Mouse (Mus musculus) lung, postnatal 0 days (tissue): ENCODE data around the gene Dpy19l1. TPM values are rescaled to one million over a fixed set of nuclear protein-coding genes. Genes with fewer than 3 reads are reported as not detected.

Source experiments
- ATAC-seq: fragments of 200-750 bp; cut with Nextera tagmentation; 2 replicates; pipeline ENCODE4 v1.8.0; 2017; ENCODE audit warnings: moderate library complexity
- DNase-seq: peaks from one replicate; pipeline ENCODE4 v3.0.0-alpha.2; 2016; ENCODE audit warnings: low spot score
- H3K27ac ChIP-seq: fragments of 300-500 bp; sonication (generic); 2 replicates; pipeline ENCODE4 v1.5.1; 2014; ENCODE audit warnings: antibody characterized with exemption, mild to moderate bottlenecking, low read length, mixed read lengths
- H3K27me3 ChIP-seq: fragments of 300-500 bp; sonication (generic); replicated peaks from 2 replicates; pipeline ENCODE4 v1.6.1; 2014; ENCODE audit warnings: low read length, mixed read lengths; ENCODE audit not compliant: insufficient read depth
- H3K36me3 ChIP-seq: fragments of 300-500 bp; sonication (generic); 2 replicates; pipeline ENCODE4 v1.6.1; 2014; ENCODE audit warnings: low read length, mixed read lengths; ENCODE audit not compliant: insufficient read depth
- H3K4me1 ChIP-seq: fragments of 300-500 bp; sonication (generic); 2 replicates; pipeline ENCODE4 v1.6.1; 2014; ENCODE audit warnings: antibody characterized with exemption, low read depth, low read length, mixed read lengths; ENCODE audit not compliant: insufficient read depth
- H3K4me2 ChIP-seq: fragments of 300-500 bp; sonication (generic); replicated peaks from 2 replicates; pipeline ENCODE4 v1.6.1; 2014; ENCODE audit warnings: low read depth, mild to moderate bottlenecking, low read length, moderate library complexity, mixed read lengths
- H3K4me3 ChIP-seq: fragments of 300-500 bp; sonication (generic); 2 replicates; pipeline ENCODE4 v1.5.1; 2014; ENCODE audit warnings: low read depth, low read length
- H3K9ac ChIP-seq: fragments of 300-500 bp; sonication (generic); replicated peaks from 2 replicates; pipeline ENCODE4 v1.6.1; 2014; ENCODE audit warnings: low read depth, mild to moderate bottlenecking
- H3K9me3 ChIP-seq: fragments of 300-500 bp; sonication (generic); 2 replicates; pipeline ENCODE4 v1.6.1; 2016; ENCODE audit warnings: low read length, mixed read lengths
- CTCF ChIP-seq: IDR thresholded peaks from 2 replicates; pipeline ENCODE4 v1.5.1; 2016; ENCODE audit warnings: antibody characterized with exemption, mild to moderate bottlenecking
- EP300 ChIP-seq: IDR thresholded peaks from 2 replicates; pipeline ENCODE4 v1.6.1; 2016; ENCODE audit warnings: antibody characterized with exemption, mild to moderate bottlenecking, control low read depth
- WGBS: fragments of 180-500 bp; shearing (Covaris S2); extraction: QIAGEN DNeasy Blood & Tissue Kit; methylation state at CpG from one replicate; pipeline ENCODE4 v1.1.7; 2014; 5-methylcytosine and 5-hydroxymethylcytosine counted together
- polyA plus RNA-seq: library from polyadenylated mRNA; unstranded; fragments of >200 nt; fragmentation: Nextera tagmentation; extraction: Ambion mirVana; gene quantifications from 2 replicates; pipeline ENCODE4 v1.2.1, GENCODE M21; 2015

The Dpy19l1 gene
- polyA plus RNA-seq, 1 experiment from 2014 or later: 8.2 TPM

- H3K4me3 ChIP-seq: peak overlapping the region; percentile 79
- H3K9ac ChIP-seq: peak overlapping the region; percentile 43
- DNase-seq (peak; percentile 73), ATAC-seq (peak; percentile 80)
- WGBS: under 1% methylated on average over 18 of the region's 48 CpGs
- peaks cover 3% of the 10 kb centered on the region; the same call in 1 of the 2 replicates for H3K4me1 ChIP-seq
- H3K36me3 ChIP-seq: no peaks in the 10 kb centered on the region
- TF ChIP-seq CTCF (no peak), EP300 (no peak)
- no peaks in the 10 kb centered on the region for H3K27me3 ChIP-seq
- H3K9me3 ChIP-seq: no peaks in the 10 kb centered on the region
- H3K4me2 ChIP-seq: peak overlapping the region; percentile 66
- peak overlapping the region; percentile 87 for H3K27ac ChIP-seq
These were observed 352 bp downstream of the Dpy19l1 start for GRCm38 (mm10) chr9:24502571-24503004.

- Histone ChIP-seq H3K27ac (no peak overlapping the region), H3K4me1 (peaks cover 3% of the 10 kb centered on the region; the same call in 1 of the 2 replicates), H3K36me3 (no peaks in the 10 kb centered on the region), H3K9ac (no peak overlapping the region), H3K27me3 (no peaks in the 10 kb centered on the region), H3K4me3 (no peak overlapping the region), H3K9me3 (no peaks in the 10 kb centered on the region), H3K4me2 (peak overlapping the region; percentile 66; the same call in 1 of the 2 replicates)
- WGBS: 42% methylated on average over 2 of the region's 2 CpGs
- TF ChIP-seq EP300 (no peak), CTCF (peak; percentile 4; the same call in 1 of the 2 replicates)
- ATAC-seq (no peak), DNase-seq (no peak)
These were observed 1.3 kb downstream of the Dpy19l1 start for GRCm38 (mm10) chr9:24501618-24502017.

- H3K9ac ChIP-seq: no peak overlapping the region
- ATAC-seq (no peak), DNase-seq (no peak)
- WGBS: 98% methylated on average over 2 of the region's 2 CpGs
- H3K36me3 ChIP-seq: no peaks in the 10 kb centered on the region
- H3K4me1 ChIP-seq: peaks cover 3% of the 10 kb centered on the region; the same call in 1 of the 2 replicates
- no peak overlapping the region for H3K27ac ChIP-seq
- no peak overlapping the region for H3K4me3 ChIP-seq
- H3K27me3 ChIP-seq: no peaks in the 10 kb centered on the region
- no peak overlapping the region for H3K4me2 ChIP-seq
- TF ChIP-seq CTCF: no peak
- no peak for TF ChIP-seq EP300
- no peaks in the 10 kb centered on the region for H3K9me3 ChIP-seq
These were observed 6.7 kb downstream of the Dpy19l1 start for GRCm38 (mm10) chr9:24496226-24496625.

- DNase-seq (no peak), ATAC-seq (no peak)
- Histone ChIP-seq H3K9me3 (no peaks in the 10 kb centered on the region), H3K27ac (no peak overlapping the region), H3K9ac (no peak overlapping the region), H3K4me1 (no peaks in the 10 kb centered on the region), H3K4me3 (no peak overlapping the region), H3K4me2 (no peak overlapping the region), H3K36me3 (no peaks in the 10 kb centered on the region), H3K27me3 (no peaks in the 10 kb centered on the region)
- 79% methylated on average over 5 of the region's 5 CpGs for WGBS
- TF ChIP-seq CTCF: no peak
- no peak for TF ChIP-seq EP300
These were observed 12.4 kb downstream of the Dpy19l1 start for GRCm38 (mm10) chr9:24490516-24490915.

GRCm38 (mm10) chr9:24488425-24489104 is 14.4 kb downstream of the Dpy19l1 start:
- DNase-seq (no peak), ATAC-seq (no peak)
- no peaks in the 10 kb centered on the region for H3K4me1 ChIP-seq
- no peak overlapping the region for H3K4me3 ChIP-seq
- TF ChIP-seq CTCF (no peak), EP300 (no peak)
- 83% methylated on average over 6 of the region's 6 CpGs for WGBS
- H3K27me3 ChIP-seq: no peaks in the 10 kb centered on the region
- H3K9ac ChIP-seq: no peak overlapping the region
- H3K4me2 ChIP-seq: no peak overlapping the region
- H3K36me3 ChIP-seq: no peaks in the 10 kb centered on the region
- H3K9me3 ChIP-seq: no peaks in the 10 kb centered on the region
- no peak overlapping the region for H3K27ac ChIP-seq

- ATAC-seq (no peak), DNase-seq (no peak)
- Histone ChIP-seq H3K27ac (no peak overlapping the region), H3K4me2 (no peak overlapping the region), H3K27me3 (no peaks in the 10 kb centered on the region), H3K4me3 (no peak overlapping the region), H3K4me1 (no peaks in the 10 kb centered on the region), H3K9me3 (no peaks in the 10 kb centered on the region), H3K9ac (no peak overlapping the region), H3K36me3 (no peaks in the 10 kb centered on the region)
- 59% methylated on average over 5 of the region's 5 CpGs for WGBS
- TF ChIP-seq EP300: no peak
- TF ChIP-seq CTCF: no peak
These were observed 20.6 kb downstream of the Dpy19l1 start for GRCm38 (mm10) chr9:24482375-24482774.
